Mouse (Mus musculus): ENCODE measurements around the gene Trim47. TPM values are rescaled to one million over a fixed set of nuclear protein-coding genes. Genes with fewer than 3 reads are reported as not detected.
"Not testable (repeated sequence)": the region's sequence is repeated elsewhere in the genome, so short reads cannot be mapped to it uniquely, and the experiment has no call there.

Trim47 gene
- polyA plus RNA-seq, 1 experiment: 95.4 TPM

GRCm38 (mm10) chr11:116093771-116094565, 33.0 kb downstream of the Trim47 start:
- Histone ChIP-seq H3K79me2 (ENCODE audit: control insufficient read depth, insufficient read depth) (no peaks in the 10 kb centered on the region), H3K27me3 (ENCODE audit: control insufficient read depth, insufficient read depth, insufficient read length) (no peaks in the 10 kb centered on the region), H3ac (ENCODE audit: control insufficient read depth, insufficient read length, low read depth) (no peak overlapping the region), H3K4me3 (ENCODE audit: insufficient read depth, poor library complexity, severe bottlenecking) (no peak overlapping the region), H3K36me3 (ENCODE audit: control insufficient read depth, insufficient read depth) (no peaks in the 10 kb centered on the region), H3K79me3 (ENCODE audit: low read depth) (no peaks in the 10 kb centered on the region)
- TF ChIP-seq MYOD1 (IDR thresholded peaks at IDR 0.05; ENCODE audit: control insufficient read depth, insufficient read length, low read depth): no peak
- no peak for TF ChIP-seq MYOG (IDR thresholded peaks at IDR 0.05; ENCODE audit: control insufficient read depth, extremely low read depth, insufficient read length)
- no peak for TF ChIP-seq FOSL1 (IDR thresholded peaks at IDR 0.05; ENCODE audit: insufficient read depth, low read length, poor library complexity, severe bottlenecking)
- no peak for TF ChIP-seq USF1 (IDR thresholded peaks at IDR 0.05; ENCODE audit: low read depth)
- no peak for TF ChIP-seq CTCF (IDR thresholded peaks at IDR 0.05; ENCODE audit: control insufficient read depth, insufficient read depth, insufficient read length)
- no peak for TF ChIP-seq CEBPB (IDR thresholded peaks at IDR 0.05; ENCODE audit: low read depth)
- no peak for TF ChIP-seq MAX (IDR thresholded peaks at IDR 0.05)

GRCm38 (mm10) chr11:116092959-116093358, 34.1 kb downstream of the Trim47 start:
- not testable (repeated sequence) for H3K27me3 ChIP-seq (ENCODE audit: control insufficient read depth, insufficient read depth, insufficient read length); H3K4me3 ChIP-seq (ENCODE audit: insufficient read depth, poor library complexity, severe bottlenecking); H3K36me3 ChIP-seq (ENCODE audit: control insufficient read depth, insufficient read depth); H3K79me3 ChIP-seq (ENCODE audit: low read depth); H3K79me2 ChIP-seq (ENCODE audit: control insufficient read depth, insufficient read depth); H3ac ChIP-seq (ENCODE audit: control insufficient read depth, insufficient read length, low read depth)

GRCm38 (mm10) chr11:116091591-116091990, 35.4 kb downstream of the Trim47 start:
- no peaks in the 10 kb centered on the region for H3K27me3 ChIP-seq (ENCODE audit: control insufficient read depth, insufficient read depth, insufficient read length)
- TF ChIP-seq CTCF (IDR thresholded peaks at IDR 0.05; ENCODE audit: control insufficient read depth, insufficient read depth, insufficient read length) (no peak), MYOG (IDR thresholded peaks at IDR 0.05; ENCODE audit: control insufficient read depth, extremely low read depth, insufficient read length) (no peak), FOSL1 (IDR thresholded peaks at IDR 0.05; ENCODE audit: insufficient read depth, low read length, poor library complexity, severe bottlenecking) (no peak), USF1 (IDR thresholded peaks at IDR 0.05; ENCODE audit: low read depth) (no peak), CEBPB (IDR thresholded peaks at IDR 0.05; ENCODE audit: low read depth) (no peak), MYOD1 (IDR thresholded peaks at IDR 0.05; ENCODE audit: control insufficient read depth, insufficient read length, low read depth) (no peak), MAX (IDR thresholded peaks at IDR 0.05) (no peak)
- H3K36me3 ChIP-seq (ENCODE audit: control insufficient read depth, insufficient read depth): no peaks in the 10 kb centered on the region
- H3K4me3 ChIP-seq (ENCODE audit: insufficient read depth, poor library complexity, severe bottlenecking): no peak overlapping the region
- H3K79me3 ChIP-seq (ENCODE audit: low read depth): no peaks in the 10 kb centered on the region
- H3K79me2 ChIP-seq (ENCODE audit: control insufficient read depth, insufficient read depth): no peaks in the 10 kb centered on the region
- no peak overlapping the region for H3ac ChIP-seq (ENCODE audit: control insufficient read depth, insufficient read length, low read depth)

- no peak overlapping the region for H3K4me3 ChIP-seq (ENCODE audit: insufficient read depth, poor library complexity, severe bottlenecking)
- TF ChIP-seq CTCF (IDR thresholded peaks at IDR 0.05; ENCODE audit: control insufficient read depth, insufficient read depth, insufficient read length) (no peak), MYOG (IDR thresholded peaks at IDR 0.05; ENCODE audit: control insufficient read depth, extremely low read depth, insufficient read length) (no peak), CEBPB (IDR thresholded peaks at IDR 0.05; ENCODE audit: low read depth) (no peak), MAX (IDR thresholded peaks at IDR 0.05) (no peak), MYOD1 (IDR thresholded peaks at IDR 0.05; ENCODE audit: control insufficient read depth, insufficient read length, low read depth) (no peak), USF1 (IDR thresholded peaks at IDR 0.05; ENCODE audit: low read depth) (no peak), FOSL1 (IDR thresholded peaks at IDR 0.05; ENCODE audit: insufficient read depth, low read length, poor library complexity, severe bottlenecking) (no peak)
- peaks cover 20% of the 10 kb centered on the region for H3K79me2 ChIP-seq (ENCODE audit: control insufficient read depth, insufficient read depth)
- no peak overlapping the region for H3ac ChIP-seq (ENCODE audit: control insufficient read depth, insufficient read length, low read depth)
- no peaks in the 10 kb centered on the region for H3K27me3 ChIP-seq (ENCODE audit: control insufficient read depth, insufficient read depth, insufficient read length)
- peaks cover 2% of the 10 kb centered on the region for H3K36me3 ChIP-seq (ENCODE audit: control insufficient read depth, insufficient read depth)
- H3K79me3 ChIP-seq (ENCODE audit: low read depth): peaks cover 3% of the 10 kb centered on the region
These were observed 37.5 kb downstream of the Trim47 start for GRCm38 (mm10) chr11:116089545-116089944.

- H3K27me3 ChIP-seq (ENCODE audit: control insufficient read depth, insufficient read depth, insufficient read length): no peaks in the 10 kb centered on the region
- no peak for TF ChIP-seq CEBPB (IDR thresholded peaks at IDR 0.05; ENCODE audit: low read depth)
- TF ChIP-seq CTCF (IDR thresholded peaks at IDR 0.05; ENCODE audit: control insufficient read depth, insufficient read depth, insufficient read length): no peak
- peaks cover 7% of the 10 kb centered on the region for H3K36me3 ChIP-seq (ENCODE audit: control insufficient read depth, insufficient read depth)
- H3K4me3 ChIP-seq (ENCODE audit: insufficient read depth, poor library complexity, severe bottlenecking): no peak overlapping the region
- H3ac ChIP-seq (ENCODE audit: control insufficient read depth, insufficient read length, low read depth): no peak overlapping the region
- H3K79me3 ChIP-seq (ENCODE audit: low read depth): peaks cover 3% of the 10 kb centered on the region
- H3K79me2 ChIP-seq (ENCODE audit: control insufficient read depth, insufficient read depth): peaks cover 22% of the 10 kb centered on the region
These were observed 38.1 kb downstream of the Trim47 start for GRCm38 (mm10) chr11:116088741-116089394.

- peaks cover 3% of the 10 kb centered on the region for H3K79me3 ChIP-seq (ENCODE audit: low read depth)
- H3K36me3 ChIP-seq (ENCODE audit: control insufficient read depth, insufficient read depth): peaks cover 14% of the 10 kb centered on the region
- H3K4me3 ChIP-seq (ENCODE audit: insufficient read depth, poor library complexity, severe bottlenecking): no peak overlapping the region
- H3K27me3 ChIP-seq (ENCODE audit: control insufficient read depth, insufficient read depth, insufficient read length): no peaks in the 10 kb centered on the region
- peaks cover 22% of the 10 kb centered on the region for H3K79me2 ChIP-seq (ENCODE audit: control insufficient read depth, insufficient read depth)
- H3ac ChIP-seq (ENCODE audit: control insufficient read depth, insufficient read length, low read depth): no peak overlapping the region
- TF ChIP-seq CEBPB (IDR thresholded peaks at IDR 0.05; ENCODE audit: low read depth): peak; percentile 34
- no peak for TF ChIP-seq USF1 (IDR thresholded peaks at IDR 0.05; ENCODE audit: low read depth)
These were observed 38.8 kb downstream of the Trim47 start for GRCm38 (mm10) chr11:116088188-116088587.

All from C2C12 (cell line).